Comparison of ENCODE assay signal across 9 mouse cellular contexts in the genomic region with DNA sequence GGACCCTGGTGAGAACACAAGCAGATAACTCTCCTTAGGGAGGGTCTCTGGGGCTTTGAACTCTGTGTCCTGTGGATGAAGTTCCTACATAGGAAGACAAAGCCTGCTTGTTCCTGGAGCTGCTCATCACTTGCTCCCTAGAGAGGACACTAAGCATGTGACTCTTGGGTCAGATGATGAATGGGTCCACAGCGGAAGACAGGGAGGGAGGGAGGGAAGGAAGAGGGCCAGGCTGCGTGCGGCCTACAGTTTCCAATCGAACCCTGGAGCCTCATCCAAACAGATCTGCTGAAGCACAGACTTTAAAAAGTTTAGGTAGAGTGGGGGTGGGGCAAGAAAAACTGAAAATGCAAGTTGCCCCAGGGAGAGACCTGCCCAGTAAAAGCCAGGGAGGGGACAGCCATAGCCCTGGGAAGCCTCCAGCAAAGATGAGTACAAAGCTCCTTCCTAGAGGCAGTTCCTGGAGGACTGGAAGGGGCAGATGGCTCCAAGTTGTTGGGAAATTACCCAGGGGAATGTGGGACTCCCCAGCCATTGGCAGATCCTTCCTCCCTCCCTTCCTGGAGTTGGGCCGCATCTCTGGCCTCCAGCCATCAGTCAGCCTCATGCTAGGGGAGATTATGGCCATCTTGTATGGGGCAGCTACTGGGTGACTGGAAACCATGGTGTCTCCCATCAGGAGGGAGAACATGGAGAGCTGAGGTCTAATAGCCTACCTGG. TPM values are rescaled to one million over a fixed set of nuclear protein-coding genes. Genes with fewer than 3 reads are reported as not detected.
DNase-seq lines count a peak whose midpoint lies in the region; ATAC-seq and TF ChIP-seq lines count a peak whose summit lies in the region.
"Had no signal": no experiment of that assay in that cellular context is flagged by ENCODE, and none has a peak within 500 bp of the region (broad histone marks: within the 10 kb centered on the region; RNA-seq: fewer than 3 reads in every experiment).

No protein-coding gene starts in this region.

- TF ChIP-seq POLR2A in cerebellum, adult 2 months (IDR thresholded peaks at IDR 0.05; ENCODE audit: borderline replicate concordance, insufficient read depth, low read length), result no peak
- no peak for TF ChIP-seq POLR2A in thymus, adult 2 months (IDR thresholded peaks at IDR 0.05; ENCODE audit: control insufficient read depth, extremely low read depth, insufficient read depth, low read length, poor library complexity)

- no peak for ATAC-seq in lung, embryonic 14.5 days (ENCODE audit: insufficient read depth)

- no peak overlapping the region for H3K9ac ChIP-seq in lung, embryonic 14.5 days

- 0 out of 2 replicates have a peak, but pooled peaks cover under 1% of the 10 kb centered on the region for H3K36me3 ChIP-seq in lung, embryonic 14.5 days (ENCODE audit: insufficient read depth)
- H3K36me3 ChIP-seq in thymus, adult 2 months (ENCODE audit: control insufficient read depth, insufficient read depth, low read length), result no peaks in the 10 kb centered on the region
- H3K36me3 ChIP-seq in hindbrain, embryonic 10.5 days, result peaks cover 33% of the 10 kb centered on the region

- no peak for TF ChIP-seq CTCF in cerebellum, adult 2 months (IDR thresholded peaks at IDR 0.05; ENCODE audit: borderline replicate concordance, insufficient read depth, low read depth, low read length)
- TF ChIP-seq CTCF in lung, embryonic 14.5 days (IDR thresholded peaks at IDR 0.05; ENCODE audit: low read depth), result no peak
- TF ChIP-seq CTCF in thymus, adult 2 months (IDR thresholded peaks at IDR 0.05; ENCODE audit: borderline replicate concordance, control insufficient read depth, extremely low read depth, insufficient read depth, low read length, poor library complexity), result no peak

- intact Hi-C loops in heart, postnatal 14 days (cut with DNase I), result loop anchor here (2.0 kb wide), 1 partner anchor 49 kb away; a partner anchor contains a TSS

- no peak overlapping the region for H3K4me2 ChIP-seq in lung, embryonic 14.5 days

- H3K27ac ChIP-seq in cerebellum, adult 2 months (ENCODE audit: insufficient read depth, low read length), result no peak overlapping the region
- no peak overlapping the region for H3K27ac ChIP-seq in lung, embryonic 14.5 days (ENCODE audit: low read depth)
- H3K27ac ChIP-seq in thymus, adult 2 months (ENCODE audit: control insufficient read depth, insufficient read depth, low read length), result no peak overlapping the region
- H3K27ac ChIP-seq in hindbrain, embryonic 10.5 days, result no peak overlapping the region
- H3K27ac ChIP-seq: embryonic facial prominence, embryonic 15.5 days had no signal

- no peaks in the 10 kb centered on the region for H3K27me3 ChIP-seq in cerebellum, adult 2 months (ENCODE audit: control insufficient read depth, insufficient read depth, low read length)
- no peaks in the 10 kb centered on the region for H3K27me3 ChIP-seq in lung, embryonic 14.5 days (ENCODE audit: insufficient read depth, low read length)
- no peaks in the 10 kb centered on the region for H3K27me3 ChIP-seq in thymus, adult 2 months (ENCODE audit: control insufficient read depth, insufficient read depth, low read length)
- no peaks in the 10 kb centered on the region for H3K27me3 ChIP-seq in hindbrain, embryonic 10.5 days (ENCODE audit: insufficient read depth, poor library complexity, severe bottlenecking)
- H3K27me3 ChIP-seq: embryonic facial prominence, embryonic 15.5 days had no signal

- 56% methylated on average over 5 of the region's 5 CpGs for WGBS in cerebellum, adult 2 months
- 63% methylated on average over 5 of the region's 5 CpGs for WGBS in lung, embryonic 14.5 days
- 87% methylated on average over 5 of the region's 5 CpGs for WGBS in thymus, adult 2 months
- 67% methylated on average over 5 of the region's 5 CpGs for WGBS in hindbrain, embryonic 10.5 days

- no peak overlapping the region for H3K4me3 ChIP-seq in cerebellum, adult 2 months (replicated peaks; ENCODE audit: insufficient read depth, low read depth, low read length)
- H3K4me3 ChIP-seq in lung, embryonic 14.5 days (ENCODE audit: low read depth, low read length), result no peak overlapping the region
- no peak overlapping the region for H3K4me3 ChIP-seq in thymus, adult 2 months (ENCODE audit: control insufficient read depth, insufficient read depth, low read length)
- H3K4me3 ChIP-seq in hindbrain, embryonic 10.5 days, result no peak overlapping the region

- H3K4me1 ChIP-seq in cerebellum, adult 2 months (ENCODE audit: control insufficient read depth, insufficient read depth, low read length), result no peaks in the 10 kb centered on the region; the same call in 1 of the 2 replicates
- H3K4me1 ChIP-seq in lung, embryonic 14.5 days (ENCODE audit: insufficient read depth), result no peaks in the 10 kb centered on the region
- H3K4me1 ChIP-seq in thymus, adult 2 months (replicated peaks; ENCODE audit: control insufficient read depth, insufficient read depth, low read length), result peaks cover 8% of the 10 kb centered on the region
- H3K4me1 ChIP-seq in hindbrain, embryonic 10.5 days (replicated peaks), result peaks cover 17% of the 10 kb centered on the region

- H3K9me3 ChIP-seq in lung, embryonic 14.5 days (ENCODE audit: low read depth, low read length), result no peaks in the 10 kb centered on the region
- no peaks in the 10 kb centered on the region for H3K9me3 ChIP-seq in hindbrain, embryonic 10.5 days
- H3K9me3 ChIP-seq: embryonic facial prominence, embryonic 15.5 days had no signal

- DNase-seq in gastrocnemius, adult 18-20 months (ENCODE audit: low spot score), result peak; percentile 59
- no peak for DNase-seq in gastrocnemius, postnatal 4 days (ENCODE audit: low spot score in 2 of 2)
- peak; percentile 29 to 36 for DNase-seq in cerebellum, adult 2 months
- peak; percentile 56 to 60 for DNase-seq in heart, postnatal 14 days
- peak; percentile 12 for DNase-seq in lung, embryonic 14.5 days
- DNase-seq in thymus, adult 2 months, result no peak
- DNase-seq in hindbrain, embryonic 10.5 days (ENCODE audit: low spot score), result no peak
- no peak for DNase-seq in left cerebral cortex, adult 11 months (ENCODE audit: low spot score)

RNA-seq across cellular contexts. Expression of a gene that starts 1.7 kb away (rescaled TPM):
- 1 to 10 TPM; 8.1 TPM for total RNA-seq in gastrocnemius, adult 18-20 months (2021)
- 10 to 100 TPM; 10.9 to 11.5 TPM for total RNA-seq in gastrocnemius, postnatal 4 days (2021)
- polyA plus RNA-seq in cerebellum, adult 2 months (2012; rRNA removed), result 28.7 and 29.9 TPM in 2 replicates
- total RNA-seq in heart, postnatal 14 days (2021), result 10 to 100 TPM; 11.4 to 15.6 TPM
- 11.8 and 12.3 TPM in 2 replicates for polyA plus RNA-seq in lung, embryonic 14.5 days (2014; fragmentation: Nextera tagmentation; extraction: Ambion mirVana)
- polyA plus RNA-seq in thymus, adult 2 months (2012; rRNA removed), result 25.6 and 25.9 TPM in 2 replicates
- polyA plus RNA-seq in hindbrain, embryonic 10.5 days (2016; fragmentation: Nextera tagmentation; extraction: Ambion mirVana), result 17.9 and 19.1 TPM in 2 replicates

RNA-seq across cellular contexts. Expression of a gene that starts 22.0 kb away (rescaled TPM):
- under 1 TPM in 1 of 2 experiments, not detected in 1; 0.12 TPM for total RNA-seq in gastrocnemius, adult 18-20 months (2021)
- total RNA-seq in gastrocnemius, postnatal 4 days (2021), result under 1 TPM; 0.29 to 0.37 TPM
- polyA plus RNA-seq in cerebellum, adult 2 months (2012; rRNA removed), result 0.03 and 0.05 TPM in 2 replicates
- not detected for total RNA-seq in heart, postnatal 14 days (2021)
- not detected in 2 replicates for polyA plus RNA-seq in lung, embryonic 14.5 days (2014; fragmentation: Nextera tagmentation; extraction: Ambion mirVana)
- polyA plus RNA-seq in thymus, adult 2 months (2012; rRNA removed), result 0.71 and 0.85 TPM in 2 replicates
- 0.05 TPM in 1 of 2 replicates, not detected in the other for polyA plus RNA-seq in hindbrain, embryonic 10.5 days (2016; fragmentation: Nextera tagmentation; extraction: Ambion mirVana)

RNA-seq across cellular contexts. Expression of a gene that starts 49.8 kb away (rescaled TPM):
- 10 to 100 TPM; 50.7 to 53.9 TPM for total RNA-seq in gastrocnemius, adult 18-20 months (2021)
- total RNA-seq in gastrocnemius, postnatal 4 days (2021), result 10 to 100 TPM; 52.5 to 55.5 TPM
- 70.7 and 72.3 TPM in 2 replicates for polyA plus RNA-seq in cerebellum, adult 2 months (2012; rRNA removed)
- total RNA-seq in heart, postnatal 14 days (2021), result 10 to 100 TPM; 50.2 to 56.7 TPM
- polyA plus RNA-seq in lung, embryonic 14.5 days (2014; fragmentation: Nextera tagmentation; extraction: Ambion mirVana), result 77.9 and 78.0 TPM in 2 replicates
- 32.5 and 36.7 TPM in 2 replicates for polyA plus RNA-seq in thymus, adult 2 months (2012; rRNA removed)
- 86.2 and 87.1 TPM in 2 replicates for polyA plus RNA-seq in hindbrain, embryonic 10.5 days (2016; fragmentation: Nextera tagmentation; extraction: Ambion mirVana)

RNA-seq across cellular contexts. Expression of a gene that starts 50.9 kb away (rescaled TPM):
- 10 to 100 TPM; 72.6 to 80.4 TPM for total RNA-seq in gastrocnemius, adult 18-20 months (2021)
- total RNA-seq in gastrocnemius, postnatal 4 days (2021), result 10 to 100 TPM; 68.6 to 73.2 TPM
- polyA plus RNA-seq in cerebellum, adult 2 months (2012; rRNA removed), result 0.13 and 0.14 TPM in 2 replicates
- total RNA-seq in heart, postnatal 14 days (2021), result 10 to 100 TPM; 43.9 to 47.6 TPM
- 0.08 and 1.3 TPM in 2 replicates for polyA plus RNA-seq in lung, embryonic 14.5 days (2014; fragmentation: Nextera tagmentation; extraction: Ambion mirVana)
- polyA plus RNA-seq in thymus, adult 2 months (2012; rRNA removed), result 0.68 and 4.0 TPM in 2 replicates
- polyA plus RNA-seq in hindbrain, embryonic 10.5 days (2016; fragmentation: Nextera tagmentation; extraction: Ambion mirVana), result 0.35 and 0.47 TPM in 2 replicates

Comparison
In these comparisons a context has a peak if more than half of its experiments do, and no peak if none do; other contexts are left out.
1. DNase-seq: peak in gastrocnemius, adult 18-20 months (single experiment), cerebellum, adult 2 months (2 of 2), heart, postnatal 14 days (2 of 2) and lung, embryonic 14.5 days (single experiment); none in gastrocnemius, postnatal 4 days (0 of 2), thymus, adult 2 months (single experiment), hindbrain, embryonic 10.5 days (single experiment) and left cerebral cortex, adult 11 months (single experiment).